8 mouse cellular contexts compared by ENCODE assay signal in genomic region chr2:167189291-167190075, GRCm38 (mm10). TPM values are rescaled to one million over a fixed set of nuclear protein-coding genes. Genes with fewer than 3 reads are reported as not detected.
DNase-seq lines count a peak whose midpoint lies in the region; ATAC-seq lines count a peak whose summit lies in the region.

No protein-coding gene starts in this region.

- H3K27me3 ChIP-seq in midbrain, embryonic 13.5 days: peaks cover 39% of the 10 kb centered on the region

- peak overlapping the region; percentile 82 for H3K4me2 ChIP-seq in midbrain, embryonic 13.5 days (replicated peaks)

- DNase-seq in cerebellum, adult 18-20 months: peak; percentile 32 to 33
- no peak for DNase-seq in cerebellum, adult 11 months
- peak; percentile 15 for DNase-seq in CD4-positive helper T cell, adult 2 months (ENCODE audit: low read depth, low spot score)
- DNase-seq in embryo, embryonic 10.5 days (ENCODE audit: low spot score): peak; percentile 68
- peak; percentile 63 to 71 for DNase-seq in heart, postnatal 10 days
- peak; percentile 29 to 62 for DNase-seq in layer of hippocampus, postnatal 14 days (ENCODE audit: low spot score in 2 of 2)

- H3K4me1 ChIP-seq in midbrain, embryonic 13.5 days (replicated peaks): peaks cover 47% of the 10 kb centered on the region

- ATAC-seq in midbrain, embryonic 13.5 days: peak; percentile 74; the same call in 1 of the 2 replicates
- no peak for ATAC-seq in erythroid progenitor cell, adult 5-6 weeks (replicated peaks; ENCODE audit: low FRiP score, poor library complexity, severe bottlenecking)

- peak overlapping the region; percentile 59 for H3K4me3 ChIP-seq in midbrain, embryonic 13.5 days (replicated peaks)

- no peaks in the 10 kb centered on the region for H3K9me3 ChIP-seq in midbrain, embryonic 13.5 days

- 0 out of 2 replicates have a peak overlapping the region, but pooled peaks have one; percentile 30 for H3K27ac ChIP-seq in midbrain, embryonic 13.5 days

- peak overlapping the region; percentile 73 for H3K9ac ChIP-seq in midbrain, embryonic 13.5 days (replicated peaks)

- WGBS in midbrain, embryonic 13.5 days: 1% methylated on average over 36 of the region's 91 CpGs

- intact Hi-C loops in heart, postnatal 10 days (cut with DNase I): loop anchor here (1.0 to 2.0 kb wide), 2 partner anchors 77 to 117 kb away; no protein-coding TSS in a partner anchor

- peaks cover 2% of the 10 kb centered on the region; the same call in 1 of the 2 replicates for H3K36me3 ChIP-seq in midbrain, embryonic 13.5 days

RNA-seq across cellular contexts. Expression of gene Kcnb1, which starts 0.5 kb away (rescaled TPM):
- 10 to 100 TPM; 45.4 to 50.2 TPM for total RNA-seq in heart, postnatal 10 days (2021)
- 10 to 100 TPM; 62.0 to 69.6 TPM for total RNA-seq in layer of hippocampus, postnatal 14 days (2021)
- 2.1 and 2.3 TPM in 2 replicates for polyA plus RNA-seq in midbrain, embryonic 13.5 days (2015; fragmentation: Nextera tagmentation; extraction: Ambion mirVana)
- not detected in 2 replicates for total RNA-seq in erythroid progenitor cell, adult 5-6 weeks (2015; ENCODE audit: low replicate concordance)
- total RNA-seq in erythroid progenitor cell, adult 5-6 weeks (2017; ENCODE audit: low replicate concordance): not detected in 2 replicates

RNA-seq across cellular contexts. Expression of gene Ptgis, which starts 50.9 kb away (rescaled TPM):
- 10 to 100 TPM; 35.8 to 39.7 TPM for total RNA-seq in heart, postnatal 10 days (2021)
- total RNA-seq in layer of hippocampus, postnatal 14 days (2021): 1 to 10 TPM; 1.3 to 2.1 TPM
- polyA plus RNA-seq in midbrain, embryonic 13.5 days (2015; fragmentation: Nextera tagmentation; extraction: Ambion mirVana): 4.0 and 4.5 TPM in 2 replicates
- total RNA-seq in erythroid progenitor cell, adult 5-6 weeks (2015; ENCODE audit: low replicate concordance): not detected in 2 replicates
- total RNA-seq in erythroid progenitor cell, adult 5-6 weeks (2017; ENCODE audit: low replicate concordance): not detected in 2 replicates

Comparison
In these comparisons a context has a peak if more than half of its experiments do, and no peak if none do; other contexts are left out.
1. RNA of gene Kcnb1, which starts 0.5 kb away (total RNA-seq): 62.0 to 69.6 TPM in layer of hippocampus, postnatal 14 days and 45.4 to 50.2 TPM in heart, postnatal 10 days; not detected in erythroid progenitor cell, adult 5-6 weeks; every median in the first group is over 10 times any median in the second.
2. RNA of gene Ptgis, which starts 50.9 kb away (total RNA-seq): 35.8 to 39.7 TPM in heart, postnatal 10 days; 1.3 to 2.1 TPM in layer of hippocampus, postnatal 14 days and not detected in erythroid progenitor cell, adult 5-6 weeks; every median in the first group is over 10 times any median in the second.